Mouse (Mus musculus) ES-Bruce4 (cell line): ENCODE measurements around the gene Acin1. TPM values are rescaled to one million over a fixed set of nuclear protein-coding genes. Genes with fewer than 3 reads are reported as not detected.
"Not testable (repeated sequence)": the region's sequence is repeated elsewhere in the genome, so short reads cannot be mapped to it uniquely, and the experiment has no call there.

Experiments used
- H3K27ac ChIP-seq: 2 replicates; pipeline ENCODE4 v1.5.1; 2012; ENCODE audit warnings: low read length, inconsistent platforms; ENCODE audit not compliant: insufficient read depth
- H3K27me3 ChIP-seq: 2 replicates; pipeline ENCODE4 v1.6.1; 2012; ENCODE audit warnings: mild to moderate bottlenecking, low read length, inconsistent platforms; ENCODE audit not compliant: control insufficient read depth, poor library complexity, insufficient read depth, severe bottlenecking
- H3K36me3 ChIP-seq: 2 replicates; pipeline ENCODE4 v1.6.1; 2012; ENCODE audit warnings: inconsistent platforms, mild to moderate bottlenecking, low read length, moderate library complexity; ENCODE audit not compliant: control insufficient read depth, poor library complexity, insufficient read depth, severe bottlenecking
- H3K4me1 ChIP-seq: one replicate; pipeline ENCODE4 v1.8.1; 2011; ENCODE audit warnings: low read length; ENCODE audit not compliant: control insufficient read depth, insufficient read depth
- H3K4me3 ChIP-seq: 2 replicates; pipeline ENCODE4 v1.5.1; 2011; ENCODE audit warnings: low read depth, mild to moderate bottlenecking, low read length
- H3K9ac ChIP-seq: 2 replicates; pipeline ENCODE4 v1.6.1; 2012; ENCODE audit warnings: low read depth, mild to moderate bottlenecking, inconsistent platforms; ENCODE audit not compliant: poor library complexity, severe bottlenecking
- H3K9me3 ChIP-seq: replicated peaks from 2 replicates; pipeline ENCODE4 v1.6.1; 2012; ENCODE audit warnings: mild to moderate bottlenecking, low read length, inconsistent platforms; ENCODE audit not compliant: control insufficient read depth, poor library complexity, insufficient read depth, severe bottlenecking
- CTCF ChIP-seq: IDR thresholded peaks from one replicate; pipeline ENCODE4 v1.8.1; 2011; ENCODE audit warnings: low read depth, low read length
- EP300 ChIP-seq: IDR thresholded peaks from 2 replicates; pipeline ENCODE4 v1.6.1; 2011; ENCODE audit warnings: low read depth, low read length; ENCODE audit not compliant: insufficient read depth
- POLR2A ChIP-seq: IDR thresholded peaks from one replicate; pipeline ENCODE4 v1.8.1; 2011; ENCODE audit warnings: low read length; ENCODE audit not compliant: insufficient read depth
- polyA plus RNA-seq: library from polyadenylated mRNA; stranded (reverse); fragments of >200 nt; gene quantifications from 2 replicates; pipeline ENCODE4 v1.2.4, GENCODE M21; 2011; ENCODE audit warnings: low read depth; ENCODE audit not compliant: missing spikeins, insufficient read depth, insufficient read length

Acin1 gene
- polyA plus RNA-seq, 1 experiment: 299 TPM

DNA sequence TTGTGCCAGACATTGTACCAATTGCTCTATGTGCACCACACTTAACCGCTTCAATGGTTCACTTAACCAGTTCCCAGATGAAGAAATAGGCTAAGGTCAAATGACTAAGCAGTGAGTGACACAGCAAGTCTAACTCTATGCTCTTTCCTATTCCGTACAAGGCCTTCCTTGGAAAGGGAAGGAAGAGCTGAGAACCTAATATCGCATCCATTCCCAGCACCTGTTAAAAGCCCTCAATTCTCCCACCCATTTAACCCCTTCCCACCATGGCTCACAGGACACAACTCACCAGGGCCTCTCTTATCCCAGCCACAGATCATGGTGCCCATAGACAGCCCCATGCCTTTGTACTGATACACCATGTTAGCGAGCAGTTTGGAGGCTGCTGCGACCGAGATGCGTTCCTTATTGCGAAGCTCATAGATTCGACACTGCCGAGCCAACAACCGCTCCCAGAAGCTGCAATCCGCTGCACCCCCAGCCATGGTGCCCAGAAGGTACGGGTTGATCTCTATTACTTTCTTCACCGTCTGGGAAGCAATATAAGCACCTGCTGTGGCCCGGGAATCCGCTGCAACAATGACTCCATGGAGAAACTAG, 70.4 kb downstream of the Acin1 start:
- TF ChIP-seq POLR2A: no peak
- no peak for TF ChIP-seq EP300
- TF ChIP-seq CTCF: no peak
- H3K9me3 ChIP-seq: peaks cover 3% of the 10 kb centered on the region; the same call in 1 of the 2 replicates
- H3K4me3 ChIP-seq: peak overlapping the region; percentile 47
- H3K4me1 ChIP-seq: peaks cover 5% of the 10 kb centered on the region
- H3K27ac ChIP-seq: no peak overlapping the region
- H3K27me3 ChIP-seq: no peaks in the 10 kb centered on the region
- H3K9ac ChIP-seq: peak overlapping the region; percentile 95
- H3K36me3 ChIP-seq: peaks cover 25% of the 10 kb centered on the region

DNA sequence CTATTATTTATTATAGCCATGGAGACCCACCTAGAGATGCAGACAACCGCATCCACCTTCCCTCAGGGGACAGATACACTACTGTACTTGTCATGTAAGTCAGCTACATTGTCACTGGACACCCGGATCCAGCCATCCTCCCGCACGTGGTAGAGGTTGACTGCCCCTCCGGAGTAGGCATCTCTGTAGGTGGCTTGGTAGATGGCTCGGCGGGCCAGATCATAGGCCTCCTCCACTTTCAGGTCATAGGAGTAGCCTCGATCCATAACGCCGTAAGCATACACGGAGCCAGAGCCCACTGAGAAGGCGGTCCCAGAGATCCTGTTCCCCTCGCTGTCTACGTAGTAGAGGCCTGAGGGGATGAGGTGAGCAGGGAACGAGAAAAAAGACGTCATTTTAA, 72.6 kb downstream of the Acin1 start:
- H3K9ac ChIP-seq, H3K27me3 ChIP-seq: not testable (repeated sequence)

GRCm38 (mm10) chr14:54610648-54611047, 76.1 kb downstream of the Acin1 start:
- TF ChIP-seq POLR2A (no peak), EP300 (no peak), CTCF (no peak)
- H3K27ac ChIP-seq: no peak overlapping the region
- no peak overlapping the region for H3K9ac ChIP-seq
- H3K4me1 ChIP-seq: peaks cover 5% of the 10 kb centered on the region
- H3K36me3 ChIP-seq: peaks cover 18% of the 10 kb centered on the region
- no peak overlapping the region for H3K4me3 ChIP-seq
- no peaks in the 10 kb centered on the region for H3K9me3 ChIP-seq
- H3K27me3 ChIP-seq: no peaks in the 10 kb centered on the region

More for the DNA sequence above, 72.6 kb downstream of the Acin1 start:
- not testable (repeated sequence) for H3K9me3 ChIP-seq, H3K4me1 ChIP-seq, H3K4me3 ChIP-seq, H3K27ac ChIP-seq
- H3K36me3 ChIP-seq: peaks cover 25% of the 10 kb centered on the region

DNA sequence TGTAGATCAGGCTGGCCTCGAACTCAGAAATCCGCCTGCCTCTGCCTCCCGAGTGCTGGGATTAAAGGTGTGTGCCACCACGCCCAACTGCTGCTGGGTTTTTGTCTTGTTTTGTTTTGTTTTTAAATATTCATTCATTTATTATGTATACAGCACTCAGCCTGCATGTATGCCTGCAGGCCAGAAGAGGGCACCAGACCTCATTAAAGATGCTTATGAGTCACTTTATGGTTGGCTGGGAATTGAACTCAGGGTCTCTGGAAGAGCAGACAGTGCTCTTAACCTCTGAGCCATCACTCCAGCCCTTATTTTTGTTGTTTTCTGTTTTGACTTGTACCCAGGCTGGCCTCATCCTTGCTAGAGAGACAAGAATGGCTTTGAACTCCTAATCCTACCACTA, 76.8 kb downstream of the Acin1 start:
- no peak overlapping the region for H3K27ac ChIP-seq
- TF ChIP-seq POLR2A: no peak
- TF ChIP-seq CTCF: peak; percentile 31
- H3K27me3 ChIP-seq: no peaks in the 10 kb centered on the region
- peaks cover 14% of the 10 kb centered on the region for H3K36me3 ChIP-seq
- no peaks in the 10 kb centered on the region for H3K9me3 ChIP-seq
- peaks cover 3% of the 10 kb centered on the region for H3K4me1 ChIP-seq
- no peak overlapping the region for H3K4me3 ChIP-seq
- H3K9ac ChIP-seq: no peak overlapping the region

GRCm38 (mm10) chr14:54609245-54609644, 77.5 kb downstream of the Acin1 start:
- H3K27me3 ChIP-seq: no peaks in the 10 kb centered on the region
- TF ChIP-seq CTCF (no peak), POLR2A (no peak), EP300 (no peak)
- H3K27ac ChIP-seq: no peak overlapping the region
- H3K4me3 ChIP-seq: no peak overlapping the region
- H3K36me3 ChIP-seq: peaks cover 11% of the 10 kb centered on the region
- no peak overlapping the region for H3K9ac ChIP-seq
- no peaks in the 10 kb centered on the region for H3K9me3 ChIP-seq
- peaks cover 5% of the 10 kb centered on the region for H3K4me1 ChIP-seq

- TF ChIP-seq EP300 (no peak), CTCF (no peak), POLR2A (no peak)
- Histone ChIP-seq H3K9me3 (no peaks in the 10 kb centered on the region), H3K9ac (no peak overlapping the region), H3K4me3 (no peak overlapping the region), H3K4me1 (peaks cover 3% of the 10 kb centered on the region), H3K36me3 (peaks cover 6% of the 10 kb centered on the region), H3K27me3 (no peaks in the 10 kb centered on the region), H3K27ac (no peak overlapping the region)
Observed at GRCm38 (mm10) chr14:54607226-54607625, 79.5 kb downstream of the Acin1 start.
